Mouse (Mus musculus) heart, postnatal 36 days (tissue): Measurements from ENCODE around the gene Sc5d. TPM values are rescaled to one million over a fixed set of nuclear protein-coding genes. Genes with fewer than 3 reads are reported as not detected.

Source experiments
- DNase-seq, 2 experiments: peaks; one replicate each; pipeline ENCODE4 v3.0.0; 2021 to 2022
- intact Hi-C: fragments of 180-260 bp; cut with DNase I; formaldehyde crosslinking; loops from one replicate; pipeline ENCODE4 v1.15.1; 2025
- total RNA-seq, 2 experiments: library from RNA; stranded (reverse); gene quantifications; 2 replicates each; pipeline ENCODE4 v1.2.3; 2021

Gene Sc5d
- total RNA-seq, 2 experiments from 2014 or later, result 17.0 to 17.6 TPM

DNA sequence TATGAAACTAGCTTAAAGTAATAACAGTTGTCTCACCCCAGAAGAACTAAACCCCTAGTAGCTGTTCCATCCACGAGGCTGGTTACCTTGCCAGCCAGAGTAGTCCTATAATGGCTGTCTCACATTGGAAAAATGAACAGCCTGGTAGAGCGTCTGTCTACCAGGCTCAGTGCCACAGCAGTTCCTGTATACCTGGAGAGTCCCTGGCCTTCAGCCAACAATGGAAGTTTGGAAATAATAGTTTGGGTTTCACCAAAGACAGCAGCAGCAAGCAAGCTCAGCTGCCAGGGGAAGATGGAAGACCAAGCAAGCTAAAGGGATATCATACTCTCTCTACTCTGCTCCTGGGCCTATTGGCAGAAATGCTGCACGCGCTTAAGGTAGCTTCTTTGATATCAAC, 1.3 kb upstream of the Sc5d start:
- DNase-seq, result no peak
- intact Hi-C loops, result no loop called here

DNA sequence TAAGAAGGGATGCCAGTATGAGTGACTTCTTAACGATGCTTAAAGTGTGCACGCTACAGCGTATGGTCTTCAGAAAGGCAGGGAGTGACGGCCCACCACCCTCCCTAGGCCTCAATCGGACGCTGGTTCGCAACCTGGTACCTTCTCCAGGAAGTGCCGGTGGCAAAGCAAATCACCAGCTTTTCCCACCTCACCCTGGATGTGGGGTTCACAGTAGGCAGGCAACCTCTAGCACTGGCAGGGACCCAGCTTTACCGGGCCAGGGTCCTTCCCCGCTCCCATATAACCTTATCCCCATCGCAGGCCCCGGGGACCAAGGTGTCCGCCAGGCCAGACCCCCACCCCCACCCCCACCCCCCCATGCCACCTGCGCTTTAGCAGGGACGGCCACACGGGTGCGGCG, 346 bp downstream of the Sc5d start:
- peak in 1 of 2 experiments; percentile 21 for DNase-seq
- intact Hi-C loops, result no loop called here

DNA sequence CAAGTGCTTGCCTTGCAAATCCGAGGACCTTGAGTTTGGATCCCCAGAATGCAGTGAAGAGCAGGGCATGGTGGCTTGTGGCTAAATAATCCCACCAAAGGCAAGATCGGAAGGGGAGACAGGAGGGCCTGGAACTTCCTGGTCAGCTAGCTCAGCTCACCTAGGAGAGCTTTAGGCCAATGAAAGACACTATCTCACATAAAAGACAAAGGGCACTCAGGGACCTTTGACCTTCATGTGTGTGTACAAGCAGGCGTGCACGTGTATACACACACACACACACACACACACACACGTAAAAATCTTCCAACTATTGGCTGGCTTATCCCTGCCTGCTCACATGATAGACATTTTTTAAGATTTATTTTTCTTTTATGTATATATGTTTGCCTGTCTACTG, 3.6 kb downstream of the Sc5d start:
- intact Hi-C loops, result no loop called here
- no peak for DNase-seq

DNA sequence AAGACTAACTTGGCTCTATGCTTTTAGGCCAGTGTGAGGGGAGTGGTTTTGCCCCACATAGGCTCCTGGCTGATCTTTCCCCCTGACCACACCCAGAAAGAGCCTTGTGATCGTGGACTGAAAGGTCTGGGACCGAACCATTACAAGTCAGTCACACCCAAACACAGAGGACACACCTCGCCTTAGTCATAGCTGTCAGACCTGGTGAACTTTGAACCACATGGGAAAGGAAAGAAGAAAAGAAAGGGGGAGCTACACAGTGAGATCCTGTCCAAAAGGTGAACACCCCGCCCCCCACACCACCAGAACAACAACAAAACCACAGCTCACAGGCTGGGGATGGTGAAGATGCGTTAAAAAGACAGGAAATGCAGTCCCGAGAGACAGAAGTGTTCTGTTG, 14.9 kb downstream of the Sc5d start:
- intact Hi-C loops, result loop anchor here (10.0 kb wide), 1 partner anchor 1024 kb away; no protein-coding TSS in a partner anchor

DNA sequence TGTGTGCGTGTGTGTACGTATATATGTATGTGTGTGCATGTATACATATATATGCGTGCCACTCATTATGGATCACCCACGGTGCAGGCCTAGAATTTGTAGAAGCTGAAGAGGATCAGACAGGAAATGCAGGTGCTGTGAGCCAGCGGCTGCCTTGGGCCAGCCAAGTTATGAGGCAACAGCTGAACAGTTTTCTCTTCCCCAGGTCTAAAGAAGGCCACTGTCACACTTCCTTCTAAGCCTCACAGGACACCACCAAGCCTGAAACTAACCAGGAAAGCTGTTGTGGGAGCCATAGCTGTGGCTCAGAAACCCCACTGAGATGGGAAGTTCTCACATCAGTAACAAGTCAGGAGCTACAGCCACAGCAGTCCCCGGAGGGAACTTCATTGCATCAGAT, 17.4 kb downstream of the Sc5d start:
- no peak for DNase-seq
- intact Hi-C loops, result loop anchor here (10.0 kb wide), 1 partner anchor 1022 kb away; no protein-coding TSS in a partner anchor

More for the DNA sequence above, 14.9 kb downstream of the Sc5d start:
- DNase-seq, result no peak

DNA sequence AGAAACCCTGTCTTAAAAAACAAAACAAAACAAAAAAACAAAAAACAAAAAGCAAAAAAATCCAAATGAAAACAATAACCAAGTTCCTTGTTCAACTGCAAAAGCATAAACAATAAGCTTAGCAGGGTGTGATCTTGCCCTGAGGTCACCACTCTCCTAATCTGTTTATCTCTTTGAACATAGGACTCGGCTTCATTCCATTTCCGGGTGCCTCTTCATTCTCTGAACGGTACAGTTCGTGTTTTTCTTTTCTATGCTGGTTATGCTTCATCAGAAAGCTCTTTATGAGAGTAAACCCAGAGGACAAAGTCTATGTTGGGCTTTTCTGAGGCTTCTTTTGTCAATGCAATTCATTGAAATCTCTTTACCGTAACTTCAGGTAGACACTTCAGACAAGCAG, 19.9 kb downstream of the Sc5d start:
- no peak for DNase-seq
- intact Hi-C loops, result loop anchor here (5.0 to 10.0 kb wide), 3 partner anchors 82 to 1019 kb away; partner anchors contain the start of gene Sorl1

DNA sequence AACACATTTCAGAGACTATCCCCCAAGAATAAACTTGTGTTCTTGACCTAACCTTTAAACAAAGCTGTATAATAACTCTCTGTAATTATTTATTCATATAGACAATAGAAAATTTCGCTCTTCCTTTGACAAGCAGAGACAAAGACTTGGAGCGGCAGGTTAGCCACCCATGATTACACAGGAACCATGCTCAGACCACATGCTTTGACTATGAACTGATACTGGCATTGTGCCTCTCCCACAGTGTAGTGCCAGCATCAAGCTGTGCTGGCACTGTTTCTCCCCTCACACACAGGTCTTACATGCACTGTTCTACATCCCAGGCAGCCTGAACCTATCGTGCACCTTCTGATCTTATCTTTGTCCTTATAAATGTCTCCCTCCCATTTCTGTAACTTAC, 23.0 kb downstream of the Sc5d start:
- intact Hi-C loops, result loop anchor here (5.0 to 10.0 kb wide), 3 partner anchors 79 to 1016 kb away; partner anchors contain the start of gene Sorl1
- no peak for DNase-seq

DNA sequence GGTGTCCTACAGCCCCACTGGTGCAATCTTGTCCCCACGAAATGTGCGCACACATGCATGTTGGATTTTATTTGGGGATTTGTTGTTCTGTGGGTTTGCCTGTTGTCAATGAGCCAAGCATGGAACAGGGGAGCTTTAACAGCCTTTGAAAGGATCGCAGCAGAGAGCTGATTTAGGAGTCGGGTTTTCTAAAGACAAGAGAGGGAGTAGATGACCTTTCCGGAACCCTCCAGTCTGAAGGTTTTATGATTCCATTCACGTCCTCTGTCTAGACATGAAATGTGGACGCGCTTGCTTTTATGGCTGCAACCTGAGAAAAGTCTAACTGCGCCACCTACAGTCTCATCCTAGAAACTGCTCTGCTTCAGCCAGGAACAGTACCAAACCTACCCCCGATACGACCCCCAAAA, 23.5 kb downstream of the Sc5d start:
- peak; percentile 44 to 46 for DNase-seq
- intact Hi-C loops, result loop anchor here (1.0 to 10.0 kb wide), 4 partner anchors 78 to 1016 kb away; partner anchors contain the start of gene Sorl1

DNA sequence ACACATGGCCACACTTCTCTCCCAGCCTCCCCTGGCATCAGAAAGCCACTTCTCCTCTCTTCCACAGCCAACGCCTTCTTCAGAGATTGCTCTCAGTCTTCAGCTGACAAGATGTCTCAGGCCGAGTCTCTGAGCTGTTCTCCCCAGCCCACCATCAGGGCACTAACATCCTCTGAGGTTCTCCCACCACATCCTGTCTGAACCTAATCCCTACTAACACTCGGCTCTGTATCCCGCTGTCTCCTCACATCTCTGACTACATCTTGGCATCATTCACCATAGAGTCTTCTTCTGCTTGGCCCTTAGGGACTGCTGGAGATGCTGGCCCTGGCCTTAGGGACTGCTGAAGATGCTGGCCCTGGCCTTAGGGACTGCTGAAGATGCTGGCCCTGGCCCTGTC, 25.2 kb downstream of the Sc5d start:
- DNase-seq, result no peak
- intact Hi-C loops, result no loop called here

DNA sequence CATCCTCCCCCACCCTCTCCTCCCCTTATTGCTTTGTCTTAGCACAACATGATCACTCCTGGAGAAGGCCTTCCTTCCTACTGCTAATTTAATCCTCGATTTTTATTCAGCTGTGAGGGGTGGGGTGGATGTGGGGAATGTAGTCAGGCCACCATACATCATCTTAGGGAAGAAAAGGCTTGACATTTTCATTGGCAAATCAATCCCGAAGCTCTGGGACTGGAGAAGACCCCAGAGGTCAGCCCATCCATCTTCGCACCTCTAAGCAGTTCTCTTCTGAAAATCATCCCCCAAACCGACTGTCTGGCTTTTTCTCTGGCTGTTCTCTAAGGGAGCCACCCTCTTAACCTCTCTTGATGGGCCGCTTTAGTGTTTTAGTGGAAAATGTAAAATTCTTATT, 32.9 kb downstream of the Sc5d start:
- intact Hi-C loops, result no loop called here
- no peak for DNase-seq

DNA sequence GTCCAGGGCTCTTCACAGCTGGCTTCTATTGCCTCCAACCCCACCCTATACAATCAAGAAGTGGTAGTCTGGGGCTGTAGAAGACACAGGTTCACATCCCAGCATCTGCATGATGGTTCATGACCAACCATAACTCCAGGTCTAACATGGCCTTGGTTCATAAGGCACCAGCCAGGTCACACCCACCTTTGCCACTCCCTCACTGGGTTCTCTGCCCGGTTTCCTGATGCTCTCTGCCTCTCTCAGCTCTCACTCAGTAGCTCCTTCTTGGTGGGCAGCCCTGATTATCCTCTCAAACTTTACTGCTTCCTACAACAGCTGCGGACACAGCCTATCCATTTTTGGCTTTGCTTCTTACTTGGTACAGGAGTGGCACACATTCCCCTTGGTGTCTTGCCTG, 33.7 kb downstream of the Sc5d start:
- intact Hi-C loops, result no loop called here
- no peak for DNase-seq

DNA sequence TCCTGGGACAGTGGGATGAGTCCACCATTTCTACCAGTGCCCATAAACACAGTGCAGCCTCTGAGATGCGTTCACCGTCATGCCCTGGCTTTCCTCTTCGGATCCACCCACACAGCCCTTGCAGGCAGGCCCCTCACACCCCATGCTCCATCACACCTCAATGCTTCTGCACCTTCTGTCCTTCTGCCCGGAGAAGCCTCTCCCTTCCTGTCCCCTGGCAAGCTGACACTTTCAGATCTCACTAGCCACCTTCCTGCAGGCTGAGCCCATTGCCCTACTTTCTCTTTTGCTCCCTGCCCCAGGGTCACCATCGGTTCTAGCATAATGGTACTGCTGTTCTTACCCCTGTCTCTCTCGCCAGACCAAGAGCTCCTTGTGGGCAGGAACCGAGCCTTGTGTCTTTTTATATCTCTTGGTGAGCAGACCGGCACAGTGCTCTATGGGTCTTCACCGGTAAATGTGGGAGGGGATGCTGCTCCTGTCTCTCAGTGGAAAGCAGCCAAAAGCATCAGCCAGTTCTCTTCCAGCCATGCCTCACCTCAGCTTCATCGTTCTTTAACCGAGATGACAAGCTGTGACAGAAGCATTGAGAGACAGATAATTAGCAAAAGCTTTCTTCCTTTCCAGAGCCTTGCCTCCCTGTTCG, 34.5 kb downstream of the Sc5d start:
- intact Hi-C loops, result no loop called here
- no peak for DNase-seq

DNA sequence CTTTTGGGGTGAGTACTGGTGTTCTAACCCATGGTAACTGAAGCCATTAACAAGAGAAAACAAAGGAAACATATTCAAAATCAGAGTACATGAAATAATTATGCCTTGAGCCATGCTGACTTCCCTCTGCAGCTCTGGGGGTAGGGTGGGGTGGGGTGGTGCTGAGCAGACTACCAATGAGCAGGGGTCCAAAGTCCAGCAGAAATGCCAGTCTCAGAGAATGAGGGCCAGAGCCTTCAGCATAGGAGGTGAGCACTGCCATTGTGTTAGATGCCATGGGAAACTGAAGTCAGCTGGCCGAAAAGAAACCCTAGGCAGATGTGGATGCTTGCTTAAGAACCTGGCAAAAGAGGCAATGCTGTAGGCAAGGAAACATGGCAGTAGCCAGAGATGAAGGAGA, 36.3 kb downstream of the Sc5d start:
- no peak for DNase-seq
- intact Hi-C loops, result no loop called here

DNA sequence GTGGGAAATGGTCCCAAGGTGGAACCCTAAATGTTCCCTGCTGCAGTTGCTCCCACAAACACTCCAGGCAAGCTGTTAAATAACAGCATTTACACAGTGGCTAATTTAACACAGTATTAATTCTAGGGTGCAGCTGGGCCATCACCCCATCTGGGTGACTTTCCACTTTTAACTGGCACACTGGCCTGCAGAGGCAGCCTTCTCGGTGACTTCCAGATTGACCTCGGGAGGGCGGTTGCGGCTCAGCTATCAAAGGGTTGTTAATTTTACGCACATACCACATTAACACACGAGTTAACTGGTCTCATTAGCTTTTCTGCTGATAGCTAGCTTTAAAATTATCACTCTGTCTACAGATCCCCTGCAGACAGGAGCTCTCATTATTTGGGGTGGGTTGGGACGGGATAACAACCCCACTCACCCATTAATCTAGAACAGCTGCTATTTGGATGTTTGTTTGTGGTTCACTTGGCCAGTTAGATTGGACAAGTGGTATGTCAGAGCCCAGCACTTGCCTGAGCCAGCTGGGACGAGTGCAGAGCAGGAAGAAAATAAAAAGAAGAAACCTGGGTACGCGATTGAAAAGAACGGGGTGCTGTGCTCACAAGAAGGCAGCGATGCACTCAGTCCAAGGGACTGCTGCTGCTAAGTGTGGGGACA, 44.9 kb downstream of the Sc5d start:
- intact Hi-C loops, result no loop called here
- no peak for DNase-seq

DNA sequence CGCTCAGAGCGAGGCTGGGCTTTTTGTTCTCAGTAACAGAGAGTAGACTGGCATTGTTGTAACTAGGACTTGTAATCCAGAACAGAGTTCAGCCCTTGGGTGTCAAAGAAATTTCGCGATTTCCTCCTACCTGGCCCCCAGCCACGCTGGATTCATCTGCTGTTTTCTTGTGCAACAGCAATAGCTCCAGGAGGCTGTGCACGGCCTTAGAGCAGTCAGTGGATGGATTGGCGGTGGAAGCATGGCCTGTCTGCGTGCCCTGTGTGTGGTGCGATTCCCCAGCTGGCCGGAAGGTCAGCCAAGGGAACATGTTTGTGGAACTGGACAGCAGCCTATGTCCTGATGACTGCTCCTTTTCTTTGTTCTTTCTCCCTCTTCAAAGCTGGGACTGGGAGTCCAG, 46.4 kb downstream of the Sc5d start:
- DNase-seq, result peak; percentile 75 to 76
- intact Hi-C loops, result no loop called here

DNA sequence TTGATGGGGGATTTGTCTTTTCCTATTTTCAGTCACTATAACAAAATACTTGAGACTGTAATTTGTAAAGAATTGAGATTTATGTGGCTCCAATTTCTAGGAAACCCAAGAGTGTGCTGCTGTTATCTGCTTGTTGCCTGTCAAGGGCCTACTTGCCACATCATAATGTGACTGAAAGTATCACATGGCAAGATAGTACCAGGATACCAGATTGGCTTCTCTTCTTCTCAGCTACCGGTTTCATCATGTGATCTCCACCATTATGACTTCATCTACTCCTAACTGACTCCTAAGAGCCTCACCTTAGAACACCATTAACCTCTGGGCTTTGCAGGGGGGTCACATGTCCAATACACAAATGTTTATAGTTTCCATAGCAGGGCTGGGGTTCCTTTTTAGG, 49.9 kb downstream of the Sc5d start:
- intact Hi-C loops, result no loop called here
- DNase-seq, result no peak

DNA sequence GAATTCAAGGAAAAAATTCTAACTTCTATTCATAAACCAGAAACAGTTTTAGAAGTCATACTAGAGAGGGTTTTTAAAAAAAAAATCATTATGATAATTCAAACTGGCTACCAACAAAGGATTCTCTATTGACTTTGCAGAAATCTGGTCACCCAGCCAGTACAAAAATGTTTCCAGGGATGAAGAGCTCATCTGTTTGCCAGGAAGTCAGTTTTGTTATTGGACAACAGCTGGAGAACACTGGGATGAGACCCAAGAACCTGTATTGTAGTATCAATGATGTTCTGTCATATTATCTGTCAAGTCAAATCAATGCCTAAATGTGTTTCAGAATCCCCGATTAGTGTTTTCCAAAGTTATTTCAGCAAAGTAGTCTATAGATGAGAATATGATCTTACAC, 50.9 kb downstream of the Sc5d start:
- DNase-seq, result no peak
- intact Hi-C loops, result no loop called here

DNA sequence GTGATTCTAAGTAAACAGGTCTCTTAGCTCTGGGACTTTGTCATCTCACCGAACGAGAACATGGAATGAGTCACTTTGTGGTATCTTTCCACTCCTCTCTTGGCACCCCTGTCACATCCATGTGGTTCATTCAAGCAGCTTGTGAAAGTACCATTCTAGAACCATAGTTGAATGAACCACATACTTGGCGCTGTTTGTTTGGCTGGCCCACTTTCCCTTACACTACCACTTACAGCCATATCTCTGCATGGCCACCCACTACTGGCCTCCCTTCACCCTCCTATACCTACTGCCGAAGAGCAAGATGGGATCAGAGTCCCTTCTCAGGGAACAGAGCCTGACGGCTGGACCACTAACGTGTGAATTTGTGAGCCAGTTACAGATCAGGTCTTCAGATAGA, 54.4 kb downstream of the Sc5d start:
- DNase-seq, result no peak
- intact Hi-C loops, result loop anchor here (2.0 to 5.0 kb wide), 2 partner anchors 49 to 87 kb away; partner anchors contain the start of gene Sorl1

DNA sequence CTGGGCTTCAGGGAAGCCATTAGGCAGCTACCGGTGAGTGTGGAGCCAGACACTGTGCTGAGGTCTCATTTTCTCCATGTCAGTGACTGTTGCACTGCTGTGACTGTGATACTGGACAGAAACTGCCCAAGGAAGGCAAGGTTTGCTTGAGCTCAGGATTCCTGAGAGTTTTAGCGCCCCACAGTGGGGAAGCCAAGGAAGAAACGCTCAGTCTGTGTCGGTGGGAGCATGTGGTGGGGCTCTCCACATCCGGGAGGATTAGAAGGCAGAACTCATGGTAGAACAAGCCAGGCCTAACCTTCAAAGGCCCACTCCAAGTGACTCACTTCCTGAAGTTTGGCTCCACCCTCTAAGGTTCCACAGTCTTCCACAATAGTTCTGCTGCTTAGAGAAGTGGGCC, 55.6 kb downstream of the Sc5d start:
- intact Hi-C loops, result loop anchor here (2.0 to 5.0 kb wide), 2 partner anchors 48 to 86 kb away; partner anchors contain the start of gene Sorl1
- peak; percentile 15 to 38 for DNase-seq

DNA sequence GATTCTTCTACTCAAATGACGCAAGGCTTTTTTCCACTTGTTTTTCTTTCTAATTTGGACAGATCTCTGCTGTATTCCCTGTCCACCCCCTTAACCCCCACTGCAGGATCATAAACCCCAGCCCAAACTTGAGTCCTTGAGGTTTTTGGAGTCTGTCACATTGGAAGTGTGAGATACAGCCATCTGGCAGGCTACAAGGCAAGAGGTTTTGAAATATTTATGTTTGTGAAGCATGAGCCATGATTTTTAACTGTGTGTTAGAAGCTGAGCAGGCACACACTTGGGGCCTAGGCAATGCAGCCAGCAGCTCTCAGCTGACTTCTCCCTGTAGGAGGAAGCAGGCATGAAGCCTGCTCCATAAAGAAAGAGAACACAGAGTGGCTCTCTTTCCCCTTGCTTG, 57.3 kb downstream of the Sc5d start:
- intact Hi-C loops, result loop anchor here (5.0 kb wide), 1 partner anchor 84 kb away; the partner anchor contains the start of gene Sorl1
- DNase-seq, result no peak

DNA sequence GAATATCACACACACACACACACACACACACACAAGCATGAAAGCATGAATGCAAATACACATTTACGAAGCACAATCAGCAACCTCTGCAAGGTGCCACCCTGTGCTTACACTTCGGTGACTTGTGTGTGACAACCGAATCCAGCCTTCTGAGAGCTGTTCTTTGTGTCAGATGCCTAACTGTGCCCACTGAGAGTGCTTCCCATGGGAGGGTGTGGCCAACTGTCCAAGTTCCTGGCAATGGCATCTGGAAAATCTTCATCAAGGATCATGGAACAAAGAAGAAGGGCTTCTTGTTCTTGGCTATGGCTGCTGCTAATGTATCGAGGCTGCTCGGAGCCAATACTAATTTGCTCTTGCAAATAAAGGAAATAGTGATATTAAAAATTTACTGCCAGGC, 61.8 kb downstream of the Sc5d start:
- no peak for DNase-seq
- intact Hi-C loops, result no loop called here
